Mouse (Mus musculus) brain, embryonic 18.5 days (tissue): ENCODE measurements around the gene Glud1.

Experiments
- DNase-seq: peaks from one replicate; pipeline ENCODE4 v3.0.0-alpha.2; 2012; ENCODE audit warnings: low read depth, low spot score

The Glud1 gene

GRCm38 (mm10) chr14:34310234-34310965, at the start of gene Glud1, which contains the start of gene Shld2:
Gene Glud1 (plus strand): TSS chr14:34310727.
Gene Shld2 (minus strand): TSS chr14:34310493.
- peak; percentile 82 for DNase-seq

- no peak for DNase-seq
Observed at GRCm38 (mm10) chr14:34268046-34268445, 42.5 kb upstream of the Glud1 start.

GRCm38 (mm10) chr14:34273280-34273679, 37.2 kb upstream of the Glud1 start:
- no peak for DNase-seq

- no peak for DNase-seq
Observed at GRCm38 (mm10) chr14:34274141-34274540, 36.4 kb upstream of the Glud1 start.

GRCm38 (mm10) chr14:34275225-34275624, 35.3 kb upstream of the Glud1 start:
- DNase-seq = no peak

GRCm38 (mm10) chr14:34279726-34280125, 30.8 kb upstream of the Glud1 start:
- DNase-seq = no peak

GRCm38 (mm10) chr14:34280798-34281197, 29.7 kb upstream of the Glud1 start:
- DNase-seq = no peak

GRCm38 (mm10) chr14:34281736-34282269, 28.7 kb upstream of the Glud1 start:
- DNase-seq = no peak

- DNase-seq = no peak
Observed at GRCm38 (mm10) chr14:34288396-34288795, 22.1 kb upstream of the Glud1 start.

- no peak for DNase-seq
Observed at GRCm38 (mm10) chr14:34289259-34290015, 21.1 kb upstream of the Glud1 start.

GRCm38 (mm10) chr14:34290229-34290628, 20.3 kb upstream of the Glud1 start:
- DNase-seq = no peak

- DNase-seq = no peak
Observed at GRCm38 (mm10) chr14:34293641-34294040, 16.9 kb upstream of the Glud1 start.

GRCm38 (mm10) chr14:34296350-34296749, 14.2 kb upstream of the Glud1 start:
- no peak for DNase-seq

GRCm38 (mm10) chr14:34297038-34297437, 13.5 kb upstream of the Glud1 start:
- DNase-seq = no peak

GRCm38 (mm10) chr14:34297634-34298033, 12.9 kb upstream of the Glud1 start:
- no peak for DNase-seq

GRCm38 (mm10) chr14:34298871-34299700, 11.4 kb upstream of the Glud1 start:
- DNase-seq = no peak

GRCm38 (mm10) chr14:34302681-34303242, 7.8 kb upstream of the Glud1 start:
- no peak for DNase-seq

- no peak for DNase-seq
Observed at GRCm38 (mm10) chr14:34303265-34303680, 7.3 kb upstream of the Glud1 start.

GRCm38 (mm10) chr14:34309266-34309665, 1.3 kb upstream of the Glud1 start:
- no peak for DNase-seq

GRCm38 (mm10) chr14:34309907-34310233, 657 bp upstream of the Glud1 start:
- no peak for DNase-seq

- no peak for DNase-seq
Observed at GRCm38 (mm10) chr14:34311021-34311631, 599 bp downstream of the Glud1 start.
